Mouse (Mus musculus) adrenal gland, postnatal 25 days (tissue): ENCODE results near the gene Yaf2. TPM values are rescaled to one million over a fixed set of nuclear protein-coding genes. Genes with fewer than 3 reads are reported as not detected.
"Not testable (repeated sequence)": the region's sequence is repeated elsewhere in the genome, so short reads cannot be mapped to it uniquely, and the experiment has no call there.

ENCODE experiments used
- DNase-seq: peaks from one replicate; pipeline ENCODE4 v3.0.0; 2021; ENCODE audit warnings: mixed read lengths
- total RNA-seq: library from RNA; stranded (reverse); gene quantifications from 2 replicates; pipeline ENCODE4 v1.2.3, GENCODE M21; 2021

Gene Yaf2
- total RNA-seq, 1 experiment from 2014 or later: 42.2 TPM

DNA sequence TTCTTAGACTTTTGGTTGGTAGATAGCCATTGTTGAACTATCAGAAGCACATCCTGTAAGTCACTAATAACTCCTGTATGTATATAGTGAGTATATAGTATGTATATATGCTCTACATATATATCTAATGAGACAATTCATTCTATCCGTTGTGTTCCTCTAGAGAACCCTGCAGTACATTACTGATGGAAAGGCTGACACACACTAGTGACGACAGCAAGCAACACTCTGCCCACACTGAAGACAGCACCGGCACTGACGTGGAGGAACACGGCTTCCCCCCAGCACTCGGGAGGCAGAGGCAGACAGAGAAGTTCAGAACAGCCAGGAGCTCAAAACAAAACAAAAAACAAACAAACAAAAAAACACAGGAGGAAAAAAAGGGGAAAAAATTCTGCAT is 84.3 kb downstream of the Yaf2 start:
- DNase-seq: no peak

DNA sequence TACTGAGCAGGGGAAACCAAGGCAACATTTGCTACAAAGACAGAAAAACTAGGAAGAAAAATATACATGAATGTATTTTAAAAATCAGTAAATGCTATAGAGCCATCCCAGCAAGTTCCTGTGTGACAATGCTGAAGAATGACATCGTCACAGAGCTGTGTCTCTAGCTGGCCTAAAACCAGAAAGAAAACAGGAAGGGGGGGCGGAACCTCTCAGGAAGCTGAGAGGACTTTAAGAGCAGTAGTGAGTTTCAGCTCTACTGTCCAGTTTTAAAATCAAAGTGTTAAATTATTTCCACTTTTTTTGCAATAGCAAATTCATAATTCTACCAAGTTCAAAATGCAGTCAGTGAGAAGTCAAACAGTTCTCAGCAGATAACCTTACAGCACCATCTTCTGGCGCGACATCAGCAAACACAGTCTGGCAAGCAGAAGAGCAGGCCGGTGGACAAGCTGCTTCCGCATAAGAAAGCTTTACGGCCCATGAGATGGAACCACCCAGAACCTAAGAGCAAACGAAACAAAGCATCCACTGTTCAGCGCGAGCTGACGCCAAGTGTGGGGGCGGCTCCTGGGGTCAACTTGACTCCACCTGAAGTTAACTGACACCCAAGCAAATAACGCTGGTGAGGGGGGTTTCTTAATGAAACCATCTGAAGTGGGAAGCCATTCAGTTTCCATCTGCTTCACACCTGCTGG is 85.0 kb downstream of the Yaf2 start:
- no peak for DNase-seq

DNA sequence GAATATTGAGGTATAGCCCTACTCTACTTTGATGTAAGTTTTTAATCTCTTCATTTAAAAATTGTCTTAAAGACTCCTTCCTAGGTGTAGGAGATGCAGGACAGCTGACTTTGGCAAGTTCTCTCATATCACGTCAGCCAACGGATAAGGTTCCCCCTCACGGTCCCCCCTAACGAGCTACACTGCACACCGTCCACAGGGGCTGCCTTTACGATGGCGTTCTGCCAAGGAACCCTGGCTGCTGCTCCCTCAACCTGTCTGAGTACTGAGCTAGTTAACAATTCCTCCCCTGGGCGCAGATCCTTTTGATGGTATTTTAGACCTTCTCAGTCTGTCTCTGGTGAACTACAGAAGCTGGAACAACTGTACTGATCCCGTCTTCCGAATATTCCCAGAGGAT is 93.5 kb downstream of the Yaf2 start:
- DNase-seq: no peak

DNA sequence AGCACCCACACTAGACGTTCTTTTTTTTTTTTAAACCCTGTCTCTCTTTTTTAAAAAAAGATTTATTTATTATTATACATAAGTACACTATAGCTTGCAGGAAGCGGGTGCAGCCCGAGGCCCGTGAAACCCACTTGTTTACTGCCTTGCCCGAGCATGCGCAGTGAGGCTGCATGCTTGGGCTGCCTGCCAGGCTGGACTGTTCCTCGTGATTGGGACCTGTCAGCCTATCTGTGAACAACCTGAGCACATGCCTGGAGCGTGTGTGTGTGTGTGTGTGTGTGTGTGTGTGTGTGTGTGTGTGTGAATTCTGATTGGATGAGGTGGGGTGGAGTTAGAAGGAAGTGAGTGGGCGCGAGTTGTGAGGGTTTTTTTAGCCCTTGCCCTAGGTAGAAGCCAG is 100.3 kb downstream of the Yaf2 start:
- not testable (repeated sequence) for DNase-seq

Other genes starting within 250 kb of the Yaf2 start
- 35.6 and 37.9 TPM in 2 replicates for gene Gxylt1, start 61.8 kb downstream of the Yaf2 start, total RNA-seq
- gene Zcrb1, start 61.4 kb upstream of the Yaf2 start, total RNA-seq: 86.4 and 112 TPM in 2 replicates
- 39.0 and 41.3 TPM in 2 replicates for gene Pphln1, start 61.4 kb upstream of the Yaf2 start, total RNA-seq